21 mouse cellular contexts compared by ENCODE assay signal in genomic region chr6:29659964-29660363, GRCm38 (mm10). TPM values are rescaled to one million over a fixed set of nuclear protein-coding genes. Genes with fewer than 3 reads are reported as not detected.
A peak's percentile ranks its signal among the peaks of the same experiment; 100 is the strongest.
DNase-seq lines count a peak whose midpoint lies in the region; ATAC-seq and TF ChIP-seq lines count a peak whose summit lies in the region.
"Had no signal": no experiment of that assay in that cellular context is flagged by ENCODE, and none has a peak within 500 bp of the region (broad histone marks: within the 10 kb centered on the region; RNA-seq: fewer than 3 reads in every experiment).

No protein-coding gene starts in this region.

- no peaks in the 10 kb centered on the region for H3K36me3 ChIP-seq in kidney, adult 2 months (ENCODE audit: control insufficient read depth, insufficient read depth, low read length)
- no peaks in the 10 kb centered on the region for H3K36me3 ChIP-seq in kidney, embryonic 16.5 days (ENCODE audit: insufficient read depth, low read length)
- no peaks in the 10 kb centered on the region for H3K36me3 ChIP-seq in liver, embryonic 16.5 days (ENCODE audit: control insufficient read depth, insufficient read depth)
- H3K36me3 ChIP-seq in forebrain, embryonic 16.5 days (ENCODE audit: control insufficient read depth, insufficient read depth), result no peaks in the 10 kb centered on the region
- H3K36me3 ChIP-seq: embryonic facial prominence, embryonic 10.5 days; heart, embryonic 10.5 days; hindbrain, embryonic 13.5 days had no signal

- no peak overlapping the region for H3K4me3 ChIP-seq in kidney, adult 2 months (ENCODE audit: insufficient read depth, low read depth, low read length)
- no peak overlapping the region for H3K4me3 ChIP-seq in kidney, embryonic 16.5 days (ENCODE audit: low read length)
- no peak overlapping the region for H3K4me3 ChIP-seq in liver, embryonic 16.5 days (ENCODE audit: low read depth, low read length)
- H3K4me3 ChIP-seq in forebrain, embryonic 16.5 days (replicated peaks; ENCODE audit: low read length), result no peak overlapping the region
- H3K4me3 ChIP-seq: embryonic facial prominence, embryonic 10.5 days; forebrain, embryonic 13.5 days; heart, embryonic 10.5 days; hindbrain, embryonic 13.5 days had no signal

- H3K4me2 ChIP-seq in kidney, embryonic 16.5 days (replicated peaks; ENCODE audit: low read depth, low read length), result no peak overlapping the region
- no peak overlapping the region for H3K4me2 ChIP-seq in liver, embryonic 16.5 days (ENCODE audit: low read depth, low read length)
- no peak overlapping the region for H3K4me2 ChIP-seq in forebrain, embryonic 16.5 days (ENCODE audit: low read length)
- H3K4me2 ChIP-seq: forebrain, embryonic 13.5 days; hindbrain, embryonic 13.5 days had no signal

- no peak for ATAC-seq in kidney, embryonic 16.5 days (ENCODE audit: low FRiP score, low TSS enrichment)
- ATAC-seq in liver, embryonic 16.5 days (ENCODE audit: low read depth), result peak; percentile 49; the same call in 1 of the 2 replicates
- ATAC-seq in forebrain, embryonic 16.5 days, result no peak
- no peak for ATAC-seq in CD4-positive, CD25-positive, alpha-beta regulatory T cell, adult 4 months
- ATAC-seq: activated CD4-positive, CD25-positive, alpha-beta regulatory T cell, adult 4 months; forebrain, embryonic 13.5 days had no signal

- TF ChIP-seq CTCF in kidney, adult 2 months (conservative IDR thresholded peaks at IDR 0.05; ENCODE audit: insufficient read depth, insufficient read length, low read depth, low read length), result no peak

- H3K27ac ChIP-seq in kidney, adult 2 months (ENCODE audit: insufficient read depth, low read depth, low read length), result peak overlapping the region; percentile 96
- H3K27ac ChIP-seq in kidney, embryonic 16.5 days (ENCODE audit: low read length), result peak overlapping the region; percentile 87
- H3K27ac ChIP-seq in liver, embryonic 16.5 days (ENCODE audit: low read length), result no peak overlapping the region; the same call in 1 of the 2 replicates
- no peak overlapping the region for H3K27ac ChIP-seq in forebrain, embryonic 16.5 days (ENCODE audit: low read length)
- H3K27ac ChIP-seq: embryonic facial prominence, embryonic 10.5 days; forebrain, embryonic 13.5 days; hindbrain, embryonic 13.5 days had no signal

- H3K9me3 ChIP-seq in kidney, embryonic 16.5 days (ENCODE audit: low read length), result no peaks in the 10 kb centered on the region
- H3K9me3 ChIP-seq in liver, embryonic 16.5 days (replicated peaks; ENCODE audit: control insufficient read depth, low read length), result no peaks in the 10 kb centered on the region
- H3K9me3 ChIP-seq in forebrain, embryonic 16.5 days (ENCODE audit: control insufficient read depth, low read length), result no peaks in the 10 kb centered on the region
- H3K9me3 ChIP-seq: embryonic facial prominence, embryonic 10.5 days; forebrain, embryonic 13.5 days; heart, embryonic 10.5 days; hindbrain, embryonic 13.5 days had no signal

- TF ChIP-seq POLR2A in kidney, adult 2 months (IDR thresholded peaks at IDR 0.05; ENCODE audit: low read depth, low read length), result no peak

- H3K4me1 ChIP-seq in kidney, adult 2 months (ENCODE audit: control insufficient read depth, insufficient read depth, low read length), result peaks cover 24% of the 10 kb centered on the region
- H3K4me1 ChIP-seq in kidney, embryonic 16.5 days (ENCODE audit: insufficient read depth, low read length), result peaks cover 8% of the 10 kb centered on the region; the same call in 1 of the 2 replicates
- H3K4me1 ChIP-seq in liver, embryonic 16.5 days (ENCODE audit: control insufficient read depth, low read depth, low read length), result no peaks in the 10 kb centered on the region
- H3K4me1 ChIP-seq in forebrain, embryonic 16.5 days (replicated peaks; ENCODE audit: control insufficient read depth, insufficient read depth, low read length), result no peaks in the 10 kb centered on the region
- H3K4me1 ChIP-seq: embryonic facial prominence, embryonic 10.5 days; forebrain, embryonic 13.5 days; heart, embryonic 10.5 days; hindbrain, embryonic 13.5 days had no signal

- no peaks in the 10 kb centered on the region for H3K27me3 ChIP-seq in kidney, adult 2 months (replicated peaks; ENCODE audit: control insufficient read depth, insufficient read depth, low read length)
- H3K27me3 ChIP-seq in kidney, embryonic 16.5 days (ENCODE audit: insufficient read depth, low read length), result no peaks in the 10 kb centered on the region
- H3K27me3 ChIP-seq in liver, embryonic 16.5 days (ENCODE audit: control insufficient read depth, insufficient read depth, low read depth, low read length), result no peaks in the 10 kb centered on the region
- H3K27me3 ChIP-seq in forebrain, embryonic 16.5 days (replicated peaks; ENCODE audit: control insufficient read depth, insufficient read depth, low read length), result no peaks in the 10 kb centered on the region
- H3K27me3 ChIP-seq: CH12.LX; forebrain, embryonic 13.5 days; hindbrain, embryonic 13.5 days; Patski had no signal

- peak; percentile 49 for DNase-seq in kidney, adult 2 months
- no peak for DNase-seq in kidney, adult 11 months
- DNase-seq in kidney, adult 9 months, result peak; percentile 24
- no peak for DNase-seq in cerebellum, postnatal 36 days
- DNase-seq: adrenal gland, postnatal 14 days; cerebellum, adult 18-20 months; cerebellum, adult 9-11 months; gastrocnemius, postnatal 10 days; heart, adult 18-20 months; heart, postnatal 10 days had no signal

- H3K9ac ChIP-seq in kidney, embryonic 16.5 days (replicated peaks; ENCODE audit: low read length), result no peak overlapping the region
- no peak overlapping the region for H3K9ac ChIP-seq in liver, embryonic 16.5 days (ENCODE audit: low read depth, low read length)
- H3K9ac ChIP-seq in forebrain, embryonic 16.5 days (replicated peaks; ENCODE audit: low read depth, low read length), result no peak overlapping the region
- H3K9ac ChIP-seq: forebrain, embryonic 13.5 days; hindbrain, embryonic 13.5 days had no signal

- WGBS in kidney, adult 2 months, result 54% methylated on average over 2 of the region's 2 CpGs
- WGBS in kidney, embryonic 16.5 days, result 74% methylated on average over 2 of the region's 2 CpGs
- 67% methylated on average over 2 of the region's 2 CpGs for WGBS in liver, embryonic 16.5 days (ENCODE audit: insufficient replicate concordance)
- 91% methylated on average over 2 of the region's 2 CpGs for WGBS in forebrain, embryonic 16.5 days

RNA-seq across cellular contexts. Expression of gene Tspan33, which starts 34.1 kb away (rescaled TPM):
- 34.1 and 39.8 TPM in 2 replicates for polyA plus RNA-seq in kidney, adult 2 months (2012; rRNA removed)
- polyA plus RNA-seq in kidney, embryonic 16.5 days (2015; fragmentation: Nextera tagmentation; extraction: Ambion mirVana), result 11.7 and 18.5 TPM in 2 replicates
- 110 and 156 TPM in 2 replicates for polyA plus RNA-seq in liver, embryonic 16.5 days (2015; fragmentation: Nextera tagmentation; extraction: Ambion mirVana)
- 4.7 and 6.1 TPM in 2 replicates for polyA plus RNA-seq in forebrain, embryonic 16.5 days (2015; fragmentation: Nextera tagmentation; extraction: Ambion mirVana)
- polyA plus RNA-seq in CD4-positive, CD25-positive, alpha-beta regulatory T cell, adult 4 months (2017; shearing (Covaris generic)), result under 1 TPM in 1 of 2 experiments, not detected in 1; 0.20 TPM

RNA-seq across cellular contexts. Expression of gene Tnpo3, which starts 50.3 kb away (rescaled TPM):
- 50.0 and 56.8 TPM in 2 replicates for polyA plus RNA-seq in kidney, adult 2 months (2012; rRNA removed)
- 101 and 106 TPM in 2 replicates for polyA plus RNA-seq in kidney, embryonic 16.5 days (2015; fragmentation: Nextera tagmentation; extraction: Ambion mirVana)
- polyA plus RNA-seq in liver, embryonic 16.5 days (2015; fragmentation: Nextera tagmentation; extraction: Ambion mirVana), result 28.9 and 30.4 TPM in 2 replicates
- 116 and 128 TPM in 2 replicates for polyA plus RNA-seq in forebrain, embryonic 16.5 days (2015; fragmentation: Nextera tagmentation; extraction: Ambion mirVana)
- 100 to 1,000 TPM in 1 of 2 experiments, 10 to 100 TPM in 1; 67.5 to 110 TPM for polyA plus RNA-seq in CD4-positive, CD25-positive, alpha-beta regulatory T cell, adult 4 months (2017; shearing (Covaris generic))

Comparison
In these comparisons a context has a peak if more than half of its experiments do, and no peak if none do; other contexts are left out.
1. DNase-seq: peak in kidney, adult 2 months (single experiment) and kidney, adult 9 months (single experiment); none in kidney, adult 11 months (single experiment) and cerebellum, postnatal 36 days (0 of 2).
2. H3K27ac ChIP-seq: peak in kidney, adult 2 months (single experiment) and kidney, embryonic 16.5 days (single experiment); none in liver, embryonic 16.5 days (single experiment) and forebrain, embryonic 16.5 days (single experiment).